Mouse (Mus musculus): Measurements from ENCODE around the gene Mad1l1. TPM values are rescaled to one million over a fixed set of nuclear protein-coding genes. Genes with fewer than 3 reads are reported as not detected.

The Mad1l1 gene
- total RNA-seq, 1 experiment from 2014 or later = 41.6 TPM

DNA sequence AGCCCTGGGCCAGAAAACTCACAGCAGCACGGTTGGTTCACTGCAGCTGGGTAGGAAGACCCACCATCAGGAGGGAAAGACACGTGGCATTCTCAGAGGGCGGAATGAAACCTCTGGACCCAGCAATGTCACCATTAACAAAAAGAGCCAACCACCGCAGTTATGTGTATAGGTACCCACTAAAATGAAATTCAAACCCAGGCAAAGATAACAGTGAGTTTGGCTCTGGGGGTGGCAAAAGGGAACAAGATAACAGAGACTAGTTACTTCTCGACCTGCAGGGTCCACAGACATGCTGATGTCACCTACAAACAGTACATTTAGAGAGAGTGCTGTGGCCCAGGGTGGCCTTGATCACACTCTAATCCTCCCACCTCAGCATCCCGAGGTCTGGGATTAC lies 157.4 kb downstream of the Mad1l1 start:
- no peak for ATAC-seq (replicated peaks; ENCODE audit: insufficient number of reproducible peaks, low FRiP score, low TSS enrichment, poor library complexity, severe bottlenecking)

DNA sequence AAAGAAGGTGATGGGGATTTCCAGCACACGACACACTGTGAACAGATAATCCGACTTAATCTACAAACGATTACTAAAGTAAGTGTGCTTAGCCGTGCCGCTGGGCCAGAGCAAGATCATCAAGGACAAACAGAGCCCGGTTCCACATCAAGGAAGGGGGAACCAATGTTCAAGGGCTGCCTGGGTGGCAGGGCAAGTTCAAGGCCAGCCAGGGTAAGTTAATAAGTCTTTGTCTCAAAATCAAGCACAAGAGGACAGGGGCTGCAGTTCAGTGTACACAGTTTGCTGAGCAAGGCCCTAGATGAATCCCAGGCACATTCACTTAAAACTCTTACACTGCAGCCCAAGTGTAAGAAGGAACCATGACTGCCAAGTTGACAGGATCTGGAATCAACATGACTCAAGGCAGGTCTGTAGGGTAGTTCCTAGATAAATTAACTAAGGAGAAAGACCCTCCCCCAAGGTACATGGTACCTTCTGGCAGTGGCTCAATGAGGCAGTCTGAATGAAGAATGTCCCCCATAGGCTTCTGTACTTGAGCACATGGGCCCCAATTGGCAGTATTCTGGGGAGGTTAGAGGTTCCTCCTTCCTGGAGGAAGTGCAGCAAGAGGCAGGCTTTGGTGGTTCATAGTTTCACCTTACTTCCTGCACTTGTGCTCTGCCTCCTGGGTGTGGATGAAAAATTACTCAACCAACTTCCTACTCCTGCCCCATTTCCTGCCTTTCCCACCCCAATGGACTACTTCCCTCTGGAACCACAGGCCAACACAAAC lies 159.1 kb downstream of the Mad1l1 start:
- no peak for ATAC-seq (replicated peaks; ENCODE audit: insufficient number of reproducible peaks, low FRiP score, low TSS enrichment, poor library complexity, severe bottlenecking)

DNA sequence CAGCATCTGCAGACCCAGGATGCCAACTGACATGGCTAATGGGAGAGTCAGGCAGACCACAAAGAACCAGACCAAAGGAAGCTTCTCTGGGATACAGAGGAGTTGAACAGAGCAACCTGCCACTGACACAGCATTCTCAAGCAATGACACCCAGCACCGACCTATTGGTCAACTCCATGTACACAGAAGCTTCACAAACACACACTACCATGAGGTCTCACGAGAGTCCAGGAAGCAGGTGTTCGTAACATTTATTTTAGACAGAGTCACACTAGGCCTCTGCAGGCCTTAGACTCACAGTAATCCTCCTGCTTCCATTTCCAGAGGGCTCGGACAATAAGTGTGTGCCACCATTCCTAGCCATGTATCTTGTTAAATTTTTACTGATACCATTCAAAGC lies 162.3 kb downstream of the Mad1l1 start:
- ATAC-seq (replicated peaks; ENCODE audit: insufficient number of reproducible peaks, low FRiP score, low TSS enrichment, poor library complexity, severe bottlenecking) = no peak

DNA sequence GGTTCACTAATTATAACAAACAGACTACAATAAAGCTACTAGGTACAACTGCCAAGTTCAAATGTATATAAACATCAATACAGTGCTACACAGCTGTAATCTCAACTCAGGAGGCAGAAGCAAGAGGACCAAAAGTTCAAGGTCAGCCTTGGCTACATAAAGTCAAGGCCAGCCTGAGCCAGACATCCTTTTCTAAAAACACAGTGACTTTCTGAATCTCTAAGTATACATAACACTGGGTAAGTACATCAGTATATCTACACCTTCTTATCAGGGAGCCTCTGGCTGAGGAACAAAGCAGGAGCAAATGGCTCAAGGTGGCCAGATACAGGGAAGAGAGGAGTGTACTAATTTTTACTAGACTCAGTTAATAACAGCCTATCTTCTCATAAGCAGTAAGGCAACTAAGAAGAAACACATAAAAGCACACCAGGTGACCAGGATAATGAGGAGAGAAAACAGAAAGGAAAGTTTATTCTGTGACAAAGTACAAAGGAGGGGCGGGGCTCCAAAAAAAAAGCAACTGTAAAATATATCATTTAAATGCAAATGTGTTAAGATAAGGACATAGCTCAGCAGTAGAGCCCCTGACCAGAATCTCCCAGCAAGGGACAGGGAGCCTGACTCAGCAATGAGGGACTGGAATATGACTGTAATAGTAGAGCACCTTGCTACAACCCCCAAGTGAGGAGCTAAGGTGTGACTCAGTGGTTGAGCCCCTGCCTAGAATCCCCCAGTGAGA lies 163.3 kb downstream of the Mad1l1 start:
- no peak for ATAC-seq (replicated peaks; ENCODE audit: insufficient number of reproducible peaks, low FRiP score, low TSS enrichment, poor library complexity, severe bottlenecking)

DNA sequence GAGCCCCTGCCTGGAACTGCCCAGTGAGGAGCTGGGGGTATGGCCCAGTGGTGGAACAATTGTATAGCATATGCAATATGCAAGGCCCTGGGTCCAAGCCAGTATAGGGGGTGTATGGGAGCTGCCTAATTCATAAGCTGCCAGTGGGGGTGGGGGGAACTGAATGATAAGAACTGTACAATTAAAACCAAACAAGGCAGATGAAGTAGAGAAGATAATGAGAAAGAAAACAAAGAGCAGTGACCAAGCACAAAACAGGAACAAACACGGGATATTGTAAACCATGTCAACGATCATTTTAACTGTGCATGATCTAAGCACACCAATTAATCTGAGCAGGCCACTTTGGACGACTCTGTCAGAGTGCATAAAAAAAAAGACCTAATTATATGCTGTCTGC lies 167.2 kb downstream of the Mad1l1 start:
- no peak for ATAC-seq (replicated peaks; ENCODE audit: insufficient number of reproducible peaks, low FRiP score, low TSS enrichment, poor library complexity, severe bottlenecking)

DNA sequence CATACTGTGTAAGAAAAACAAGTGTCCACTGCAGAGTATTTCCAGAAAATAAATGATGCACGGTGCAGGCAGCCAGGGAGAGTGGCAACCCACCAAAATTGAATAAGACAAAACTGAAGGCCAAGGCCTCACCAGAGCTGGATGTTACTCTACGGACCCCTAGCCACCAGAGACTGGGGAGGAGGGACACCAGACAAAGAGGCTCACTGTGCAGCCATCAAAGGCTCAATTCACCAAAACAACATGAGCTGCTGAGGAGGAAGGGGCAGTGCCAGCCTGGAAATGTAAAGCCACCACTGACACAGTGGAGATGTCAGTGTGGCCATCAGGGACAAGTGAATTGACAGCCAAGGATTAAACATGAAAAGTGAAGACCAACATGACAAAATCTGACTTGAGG lies 169.5 kb downstream of the Mad1l1 start:
- no peak for ATAC-seq (replicated peaks; ENCODE audit: insufficient number of reproducible peaks, low FRiP score, low TSS enrichment, poor library complexity, severe bottlenecking)

DNA sequence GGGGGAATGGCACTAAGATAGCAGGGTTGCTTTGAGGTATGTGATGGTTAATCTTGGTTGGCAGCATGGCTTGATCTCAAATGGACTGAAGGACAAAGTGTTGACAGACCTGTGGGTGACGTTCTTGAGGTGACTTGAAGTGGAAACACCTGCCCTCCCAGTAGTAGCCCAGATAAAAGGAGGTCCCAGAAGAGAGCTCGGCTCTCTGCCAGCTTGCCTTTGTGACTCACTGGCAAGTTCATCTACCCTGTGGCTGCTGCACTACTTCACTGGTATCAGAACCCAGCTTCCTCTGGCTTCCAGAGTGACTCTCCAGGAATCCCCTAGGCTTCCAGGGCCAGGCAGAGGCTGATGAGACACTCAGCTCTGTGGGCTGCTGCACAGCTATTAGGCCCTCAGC lies 170.2 kb downstream of the Mad1l1 start:
- no peak for ATAC-seq (replicated peaks; ENCODE audit: insufficient number of reproducible peaks, low FRiP score, low TSS enrichment, poor library complexity, severe bottlenecking)

DNA sequence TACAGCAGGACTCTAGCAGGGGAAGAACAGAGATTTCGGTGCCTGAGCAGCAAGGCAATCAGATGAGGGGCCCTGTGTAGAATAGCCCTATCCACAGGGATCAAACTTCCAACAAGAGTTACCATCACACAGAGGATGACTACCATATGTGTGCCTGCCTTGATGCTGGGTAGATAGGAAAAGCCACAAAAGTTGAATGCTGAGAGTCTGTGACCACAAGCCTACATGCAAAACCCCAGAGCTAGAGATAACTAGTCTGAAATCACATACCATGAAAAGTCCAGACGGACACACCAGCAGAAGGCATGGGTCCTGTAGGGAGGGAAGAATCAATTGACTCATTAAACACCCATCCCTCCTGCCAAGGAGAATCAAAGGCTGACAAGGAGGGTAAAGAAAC lies 170.7 kb downstream of the Mad1l1 start:
- no peak for ATAC-seq (replicated peaks; ENCODE audit: insufficient number of reproducible peaks, low FRiP score, low TSS enrichment, poor library complexity, severe bottlenecking)

DNA sequence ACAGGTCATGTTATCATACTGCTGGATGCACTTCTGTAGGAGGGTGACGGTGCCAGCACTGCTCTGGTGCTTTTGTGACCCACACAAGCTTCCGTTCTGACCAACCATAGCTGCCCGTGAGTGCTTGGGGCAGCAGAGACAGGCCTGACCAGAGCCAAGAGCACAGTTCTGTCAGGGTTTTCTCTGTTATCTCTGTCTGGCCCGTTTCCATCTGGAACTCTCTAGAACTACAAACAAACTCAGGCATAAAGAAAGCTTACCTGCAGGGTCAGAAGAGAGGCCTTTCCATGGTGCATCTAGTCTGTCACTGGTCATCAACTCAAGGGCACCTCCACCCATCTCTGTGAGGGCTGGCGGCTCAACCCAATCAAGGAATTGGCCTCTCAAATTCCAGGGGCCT lies 171.2 kb downstream of the Mad1l1 start:
- no peak for ATAC-seq (replicated peaks; ENCODE audit: insufficient number of reproducible peaks, low FRiP score, low TSS enrichment, poor library complexity, severe bottlenecking)

DNA sequence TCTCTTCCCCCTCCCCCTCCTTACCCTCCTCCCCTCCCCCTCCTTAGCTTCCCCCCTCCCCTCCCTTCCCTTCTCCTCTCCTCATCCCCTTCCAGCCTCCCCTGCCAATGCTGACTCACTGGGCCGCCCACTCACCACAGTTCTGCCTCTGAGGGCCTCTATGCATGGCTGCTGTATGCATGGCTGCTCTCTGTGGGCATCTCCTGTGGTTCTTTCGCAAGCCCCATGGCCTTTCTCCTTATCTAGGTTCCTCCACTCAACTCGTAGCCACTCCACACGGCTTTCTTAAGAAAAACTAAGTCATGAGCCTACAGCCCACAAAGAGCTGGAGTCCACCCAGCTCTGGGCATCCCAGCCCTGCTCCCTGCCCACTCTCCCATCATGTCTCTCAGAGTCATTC lies 172.1 kb downstream of the Mad1l1 start:
- ATAC-seq (replicated peaks; ENCODE audit: insufficient number of reproducible peaks, low FRiP score, low TSS enrichment, poor library complexity, severe bottlenecking) = no peak

DNA sequence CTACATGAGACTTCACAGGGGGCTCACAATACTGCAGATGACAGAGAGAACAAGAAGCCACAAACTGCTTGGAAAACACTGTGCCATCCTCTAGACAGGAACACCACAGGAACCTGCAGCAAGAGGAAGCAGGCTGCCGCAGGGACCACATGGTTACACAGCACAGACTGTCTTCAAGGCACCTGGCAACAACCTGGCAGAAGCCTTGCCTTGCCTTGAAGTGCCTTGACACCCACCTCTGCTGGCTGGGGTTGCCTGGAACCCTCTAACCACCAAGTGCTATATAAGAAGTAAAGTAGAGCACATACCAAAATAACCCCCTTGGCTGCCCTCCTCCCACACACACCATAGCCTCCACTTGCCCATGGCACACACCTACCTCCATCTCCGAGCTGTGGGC lies 177.8 kb downstream of the Mad1l1 start:
- no peak for ATAC-seq (replicated peaks; ENCODE audit: insufficient number of reproducible peaks, low FRiP score, low TSS enrichment, poor library complexity, severe bottlenecking)

DNA sequence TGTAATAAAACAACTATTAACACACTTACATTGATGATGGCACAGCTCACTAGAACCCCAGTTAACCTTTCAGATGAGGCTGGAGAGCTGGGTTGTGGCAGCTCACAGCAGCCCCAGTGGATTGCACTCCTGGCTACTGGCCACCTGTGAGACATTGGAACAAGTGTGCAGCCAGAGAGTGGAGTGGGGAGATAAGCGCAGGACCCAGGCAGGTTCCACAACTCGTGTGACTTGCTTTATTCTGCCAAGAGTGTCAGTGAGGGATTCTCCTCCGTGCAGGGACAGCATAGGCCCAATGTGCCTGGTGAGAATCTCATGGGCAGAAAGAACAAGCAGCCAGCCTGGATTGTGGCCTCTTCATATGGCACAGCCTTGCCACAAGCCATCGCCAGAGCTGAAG lies 180.0 kb downstream of the Mad1l1 start:
- no peak for ATAC-seq (replicated peaks; ENCODE audit: insufficient number of reproducible peaks, low FRiP score, low TSS enrichment, poor library complexity, severe bottlenecking)

DNA sequence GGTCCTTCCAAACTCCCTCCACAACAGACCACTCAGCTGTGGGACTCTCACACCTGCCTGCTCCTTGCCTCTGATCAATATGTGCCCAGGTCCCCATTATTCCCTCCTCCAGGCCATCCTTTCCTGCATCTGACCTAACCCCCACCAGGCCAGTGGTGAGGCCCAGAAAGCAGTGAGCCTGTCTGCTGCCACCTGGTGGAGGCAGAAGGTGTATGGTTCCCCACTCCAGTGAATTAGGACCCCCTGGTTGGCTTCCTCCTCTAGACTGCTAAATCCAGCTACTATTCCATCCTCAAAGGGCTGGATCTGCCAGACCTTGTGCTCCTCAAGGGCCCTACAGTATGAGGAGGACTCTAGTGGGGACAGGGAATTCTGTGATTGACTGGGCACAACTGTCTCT lies 181.1 kb downstream of the Mad1l1 start:
- no peak for ATAC-seq (replicated peaks; ENCODE audit: insufficient number of reproducible peaks, low FRiP score, low TSS enrichment, poor library complexity, severe bottlenecking)

DNA sequence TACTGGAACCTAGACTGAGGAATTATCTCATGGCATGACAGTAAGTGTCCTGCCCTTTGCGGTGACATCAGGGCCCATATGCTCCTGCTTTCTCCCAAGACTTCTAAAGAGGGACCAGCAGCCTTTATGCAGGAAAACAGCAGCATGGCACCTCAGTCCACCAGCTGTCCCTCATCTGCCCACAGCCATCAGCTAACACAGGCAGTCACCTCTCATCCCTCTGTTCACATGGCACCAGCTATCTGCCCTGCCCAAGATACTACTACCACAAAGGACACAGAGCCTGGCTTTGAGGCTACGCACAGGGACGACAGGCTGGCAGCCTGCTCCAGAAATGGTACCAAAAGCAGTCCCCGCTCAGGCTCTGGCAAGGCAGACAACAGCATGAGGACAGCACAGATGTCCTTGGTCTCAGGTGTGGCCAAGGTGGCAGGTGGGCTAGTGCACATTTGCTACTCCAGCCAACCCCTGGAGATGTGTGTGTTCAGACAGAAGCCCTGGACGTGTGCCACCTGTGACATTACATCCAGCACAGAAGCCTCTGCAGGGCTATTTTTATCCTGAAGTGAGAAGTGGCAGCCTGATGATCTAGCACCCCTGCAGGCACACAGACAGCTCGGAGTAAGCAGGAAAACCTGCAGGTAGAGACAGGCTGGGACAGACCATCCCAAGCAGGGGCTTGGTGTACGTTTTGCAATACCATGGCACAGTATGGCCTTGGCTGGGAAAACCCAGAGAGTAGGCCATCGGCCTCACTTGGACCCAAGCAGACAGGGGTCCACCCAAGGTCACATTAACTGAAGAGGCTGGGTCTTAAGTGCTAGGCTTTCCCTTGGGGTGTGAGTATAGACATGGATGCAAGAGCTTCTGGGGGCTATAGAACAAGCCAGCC lies 185.4 kb downstream of the Mad1l1 start:
- ATAC-seq (replicated peaks; ENCODE audit: insufficient number of reproducible peaks, low FRiP score, low TSS enrichment, poor library complexity, severe bottlenecking) = no peak

DNA sequence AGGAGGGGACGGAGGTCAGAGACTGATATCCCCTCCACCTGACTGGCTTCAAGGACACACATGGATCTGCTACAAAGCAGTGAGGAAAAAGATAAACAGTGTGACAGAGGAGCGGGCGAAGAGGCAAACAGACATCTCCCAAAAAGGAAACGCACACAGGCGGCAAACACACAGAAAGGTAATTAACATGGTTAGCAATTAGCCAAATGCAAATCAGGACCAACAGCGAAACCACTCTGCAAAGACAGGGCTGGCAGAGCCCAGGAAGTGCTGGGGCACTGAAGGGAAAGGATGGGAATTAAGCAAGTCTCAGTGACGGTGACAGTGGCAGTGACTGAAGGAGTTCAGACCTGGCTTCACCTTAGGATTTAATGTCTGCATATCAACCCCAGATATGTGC lies 187.3 kb downstream of the Mad1l1 start:
- no peak for ATAC-seq (replicated peaks; ENCODE audit: insufficient number of reproducible peaks, low FRiP score, low TSS enrichment, poor library complexity, severe bottlenecking)

DNA sequence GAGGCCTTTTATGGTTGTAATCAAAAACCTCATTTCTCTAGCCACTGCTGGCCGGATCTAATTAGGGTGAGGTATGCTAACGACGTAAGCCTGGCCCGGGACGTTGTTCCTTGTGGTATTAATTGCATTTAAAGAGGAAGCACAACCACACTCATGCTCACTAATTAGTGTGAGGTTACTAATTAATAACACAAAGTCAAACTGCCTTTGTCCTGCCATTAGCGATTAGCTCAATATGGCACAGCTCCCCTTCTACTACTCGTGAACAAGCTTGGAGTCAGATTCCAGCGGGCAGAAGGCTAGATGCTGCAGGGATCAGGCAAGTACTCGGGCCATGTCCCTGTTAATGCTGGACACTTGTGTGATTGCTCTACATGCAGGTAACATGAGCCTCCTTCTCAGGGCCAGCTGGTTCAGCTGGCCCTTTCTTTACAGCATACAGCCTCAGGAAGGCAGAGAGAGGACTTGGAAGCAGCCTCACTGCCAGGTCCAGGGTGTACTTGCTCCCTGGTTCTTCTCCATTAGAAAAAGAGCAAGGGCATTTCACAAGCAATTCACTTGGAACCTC lies 192.9 kb downstream of the Mad1l1 start:
- ATAC-seq (replicated peaks; ENCODE audit: insufficient number of reproducible peaks, low FRiP score, low TSS enrichment, poor library complexity, severe bottlenecking) = no peak

DNA sequence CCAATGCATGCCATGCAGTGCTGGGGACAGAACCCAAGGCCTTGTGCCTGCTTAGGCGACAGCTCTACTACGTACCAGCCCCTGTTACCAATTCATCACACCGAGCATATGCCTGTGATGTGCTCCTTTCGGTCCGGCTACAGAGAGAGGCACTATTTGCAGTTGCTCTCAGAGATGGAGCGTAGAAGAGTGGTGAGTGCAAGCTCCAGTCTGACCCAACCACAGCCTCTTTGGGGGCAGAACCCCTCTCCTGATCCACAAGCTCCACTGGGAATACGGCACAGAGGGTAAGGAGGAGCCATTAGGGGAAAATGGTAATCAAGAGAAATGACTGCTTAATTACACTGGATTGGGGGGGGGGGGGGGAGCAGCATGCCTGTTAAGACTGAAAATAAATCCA lies 193.4 kb downstream of the Mad1l1 start:
- no peak for ATAC-seq (replicated peaks; ENCODE audit: insufficient number of reproducible peaks, low FRiP score, low TSS enrichment, poor library complexity, severe bottlenecking)

DNA sequence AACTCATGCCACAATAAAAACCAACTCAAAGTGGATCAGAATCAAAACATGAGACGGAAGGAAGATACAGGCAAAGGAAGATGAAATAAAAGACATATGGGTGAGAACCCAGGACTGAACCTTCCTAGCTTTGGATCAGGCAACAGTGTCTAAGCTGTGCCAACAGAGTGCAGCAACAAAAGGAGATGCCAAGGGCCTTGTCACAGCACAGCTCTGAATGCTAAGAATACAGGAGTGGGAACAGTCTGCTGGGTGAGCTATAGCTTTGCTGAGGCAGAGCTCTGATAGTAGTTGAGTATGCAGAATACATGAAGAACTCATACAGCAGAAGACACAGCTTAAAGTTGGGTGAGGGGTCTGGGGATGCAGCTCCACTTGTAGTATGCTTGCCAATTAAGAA lies 196.7 kb downstream of the Mad1l1 start:
- ATAC-seq (replicated peaks; ENCODE audit: insufficient number of reproducible peaks, low FRiP score, low TSS enrichment, poor library complexity, severe bottlenecking) = no peak

DNA sequence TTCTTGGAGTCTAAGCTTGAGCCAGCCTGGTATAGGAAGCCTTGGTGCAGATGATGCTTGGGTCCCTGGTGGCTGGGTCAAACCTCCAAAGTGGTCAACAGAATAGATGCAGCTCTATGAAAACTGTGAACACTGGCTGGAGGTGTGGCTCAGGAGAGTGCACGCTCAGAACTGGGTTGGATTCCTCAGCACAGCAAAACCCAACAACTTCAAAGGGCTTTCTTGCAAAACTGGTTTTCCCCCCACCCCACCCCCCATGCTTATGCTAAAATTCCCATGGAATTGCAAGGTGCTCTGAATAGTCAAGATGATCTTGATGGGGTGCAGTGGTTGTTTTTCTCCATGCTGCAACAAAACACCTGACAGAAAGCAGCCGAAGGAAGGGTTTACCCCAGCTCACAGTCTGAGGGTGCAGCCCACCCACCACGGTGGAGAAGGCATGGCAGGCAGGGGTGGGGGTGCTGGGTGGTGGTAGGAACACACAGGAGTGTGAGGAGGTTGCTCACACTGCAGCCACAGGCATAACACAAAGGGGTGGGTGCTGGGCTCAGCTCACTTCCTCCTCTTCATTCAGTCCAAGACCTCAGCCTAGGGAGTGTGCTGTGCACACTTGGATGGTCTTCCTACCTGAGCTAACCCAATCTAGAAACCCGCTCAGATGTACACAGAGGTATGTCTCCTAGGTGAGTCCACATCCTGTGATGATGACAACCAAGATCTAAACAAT lies 197.5 kb downstream of the Mad1l1 start:
- ATAC-seq (replicated peaks; ENCODE audit: insufficient number of reproducible peaks, low FRiP score, low TSS enrichment, poor library complexity, severe bottlenecking) = no peak

All from monocyte, adult 5-6 weeks (primary cell).